Mouse (Mus musculus) layer of hippocampus, adult 6 months (tissue): ENCODE measurements around the gene Snrpc. TPM values are rescaled to one million over a fixed set of nuclear protein-coding genes. Genes with fewer than 3 reads are reported as not detected.

Source experiments
- long read RNA-seq, 2 experiments: library from polyadenylated mRNA; unstranded; transcript quantifications; one replicate each; pipeline ENCODE4 v2.0.0; 2019 to 2020
- polyA plus RNA-seq: library from polyadenylated mRNA; unstranded; fragments of <200 nt; fragmentation: Nextera tagmentation; gene quantifications from 2 replicates; pipeline ENCODE4 v1.2.3, GENCODE M21; 2021

Snrpc gene
- 55.8 and 59.2 TPM in 2 replicates for polyA plus RNA-seq
- long read RNA-seq, experiment 1, transcript Snrpc-201 (6 exons, 758 nt): major isoform, 33 of 37 reads
- long read RNA-seq, experiment 1, partial matches to known transcripts: 3 of 37 reads
- long read RNA-seq, experiment 1, other reads (novel, unspliced or antisense): 1 of 37 reads
- long read RNA-seq, experiment 2, transcript Snrpc-201 (6 exons, 758 nt): major isoform, 6 of 6 reads
- long read RNA-seq, experiment 2, partial matches to known transcripts: 0 of 6 reads
- long read RNA-seq, experiment 2, other reads (novel, unspliced or antisense): 0 of 6 reads

DNA sequence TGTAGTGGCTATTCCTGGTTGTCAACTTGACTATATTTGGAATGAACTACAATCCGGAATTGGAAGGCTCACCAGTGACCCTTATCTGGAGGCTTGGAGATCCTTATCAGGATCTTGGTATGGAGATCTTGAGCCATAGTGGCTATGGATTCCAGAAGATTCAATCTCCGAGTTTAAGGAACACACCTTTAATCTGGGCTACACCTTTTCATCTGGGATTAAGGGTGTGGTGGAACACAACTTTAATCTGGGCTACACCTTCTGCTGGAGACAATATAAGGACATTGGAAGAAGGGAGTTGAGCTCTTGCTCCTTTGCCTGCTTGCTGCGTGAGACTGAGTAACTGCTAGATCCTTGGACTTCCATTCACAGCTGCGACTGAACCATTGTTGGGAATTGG, at the start of gene Snrpc:
TSS of gene Snrpc (plus strand) at position 301 of the 400 bp plus-strand sequence.

DNA sequence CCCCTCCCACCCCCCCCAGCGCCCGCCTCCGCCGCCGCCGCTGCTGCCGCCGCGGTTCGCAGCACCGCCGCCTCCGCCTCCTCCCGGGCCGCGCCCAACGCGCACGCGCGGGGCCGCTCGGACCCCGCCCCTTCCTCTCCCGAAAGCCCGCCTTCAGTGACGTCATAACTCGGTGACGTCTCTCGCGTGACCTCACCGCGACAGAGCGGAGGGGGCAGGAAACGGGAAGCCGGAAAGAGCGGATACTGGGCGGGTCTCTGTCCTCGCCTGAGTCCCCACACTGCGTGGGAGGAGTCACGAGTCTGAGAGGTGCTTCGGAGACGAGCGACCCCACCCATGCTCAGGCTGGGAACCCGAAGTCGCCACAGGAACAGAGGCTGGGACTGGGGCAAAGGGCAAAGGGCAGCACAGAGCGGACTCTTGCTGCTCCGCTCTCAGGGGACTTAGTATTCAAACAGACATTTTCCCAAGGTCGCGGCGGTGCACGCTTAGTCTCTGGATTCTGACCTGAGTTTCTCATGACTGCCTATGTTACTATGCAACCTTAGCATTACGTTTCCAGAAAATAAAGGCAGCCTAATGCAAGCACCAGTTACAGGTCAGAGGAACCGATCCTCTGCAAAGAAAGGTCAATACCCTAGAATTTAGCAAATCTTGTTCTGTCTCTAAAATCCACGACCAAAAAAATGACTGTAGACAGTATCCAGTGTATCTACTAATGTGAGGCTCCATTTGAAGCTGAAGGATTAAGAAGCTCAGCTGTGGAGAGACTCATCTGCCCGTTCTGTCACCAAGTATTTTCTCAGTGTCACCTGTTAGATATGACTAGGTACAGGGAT, 17.2 kb upstream of the Snrpc start, which contains the start of gene D17Wsu92e:
TSS of gene D17Wsu92e (minus strand) at position 81 of the 839 bp plus-strand sequence.

DNA sequence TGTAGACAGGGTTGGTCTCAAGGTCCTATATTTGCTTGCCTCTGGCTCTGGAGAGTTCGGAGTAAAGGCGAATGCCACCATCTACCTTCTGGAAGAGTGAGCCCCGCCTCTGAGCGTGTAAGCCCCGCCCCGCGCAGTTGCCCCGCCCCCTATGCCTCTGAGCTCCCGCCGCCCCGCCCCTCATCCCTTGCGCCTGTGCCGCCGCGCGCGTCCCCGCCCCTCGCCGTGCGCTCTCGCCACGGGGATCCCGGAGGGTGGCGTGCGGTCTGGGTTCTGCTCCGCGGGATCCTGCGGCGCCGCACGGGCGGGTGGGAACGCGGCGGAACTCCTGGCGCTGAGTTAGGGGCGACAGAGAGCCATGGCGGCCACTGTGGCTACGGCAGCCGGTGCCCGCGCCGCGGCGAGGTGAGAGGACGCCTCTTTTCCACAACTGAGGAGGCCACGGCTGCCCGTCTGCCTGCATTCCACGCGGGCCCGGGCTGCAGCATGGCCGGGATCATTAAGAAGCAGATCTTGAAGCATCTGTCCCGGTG, 18.4 kb downstream of the Snrpc start, which contains the start of gene Uhrf1bp1:
TSS of gene Uhrf1bp1 (plus strand) at position 177 of the 533 bp plus-strand sequence.

Other genes with a start within 250 kb of the Snrpc start
- gene Nudt3, start 214.7 kb upstream of the Snrpc start, polyA plus RNA-seq: 275 and 475 TPM in 2 replicates
- not detected in 2 replicates for gene RPS10-NUDT3, start 202.9 kb upstream of the Snrpc start, polyA plus RNA-seq
- gene Rps10, start 201.5 kb upstream of the Snrpc start, polyA plus RNA-seq: 1,126 and 1,279 TPM in 2 replicates
- gene Pacsin1, start 182.6 kb upstream of the Snrpc start, polyA plus RNA-seq: 327 and 409 TPM in 2 replicates
- gene Spdef, start 109.2 kb upstream of the Snrpc start, polyA plus RNA-seq: 0.08 TPM in 1 of 2 replicates, not detected in the other
- gene D17Wsu92e, start 17.5 kb upstream of the Snrpc start, polyA plus RNA-seq: 19.7 and 23.5 TPM in 2 replicates
- 4.8 and 6.1 TPM in 2 replicates for gene Uhrf1bp1, start 18.3 kb downstream of the Snrpc start, polyA plus RNA-seq
- gene Anks1, start 71.2 kb downstream of the Snrpc start, polyA plus RNA-seq: 5.5 and 6.5 TPM in 2 replicates
- 37.8 and 47.3 TPM in 2 replicates for gene Taf11, start 71.7 kb downstream of the Snrpc start, polyA plus RNA-seq
- gene Tcp11, start 242.5 kb downstream of the Snrpc start, polyA plus RNA-seq: 1.2 and 1.4 TPM in 2 replicates